Mouse (Mus musculus) embryonic fibroblast, embryonic 13.5 days (primary cell): ENCODE measurements at regions not wholly inside any gene's neighbourhood (a gene's known extent, or its start where the extent isn't known, plus 50 kb on each side); places are given as distances from the start of the nearest gene placed in this dataset.

Experiments
- CTCF ChIP-seq: IDR thresholded peaks from 2 replicates; pipeline ENCODE4 v1.5.1; 2011; ENCODE audit warnings: mild to moderate bottlenecking, control low read depth, low read length, moderate library complexity, borderline replicate concordance; ENCODE audit not compliant: insufficient read depth
- POLR2A ChIP-seq: IDR thresholded peaks from 2 replicates; pipeline ENCODE4 v1.6.1; 2011; ENCODE audit warnings: low read depth, mild to moderate bottlenecking, control low read depth, low read length, moderate library complexity

DNA sequence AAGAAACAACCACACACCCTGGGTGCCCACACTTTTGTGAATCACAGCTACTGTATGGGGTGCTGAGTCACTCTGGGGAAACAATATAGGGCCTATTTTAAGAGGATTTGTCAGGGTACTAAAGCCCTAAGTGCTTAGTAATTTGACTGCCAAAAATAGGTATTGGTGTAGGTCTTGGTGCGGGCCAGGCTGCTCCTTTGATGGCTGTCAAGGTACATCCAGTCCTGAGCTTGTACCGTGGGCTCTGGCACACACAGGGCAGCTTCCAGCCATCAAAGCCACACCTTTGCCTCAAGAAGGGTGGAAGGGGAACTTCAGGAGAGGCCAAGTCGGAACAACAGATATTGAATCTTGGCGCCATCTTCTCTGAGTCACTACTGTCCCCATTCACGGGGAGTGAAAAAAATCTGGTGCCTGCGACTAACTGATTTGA is 64.2 kb upstream of the Dlg1 start:
- no peak for TF ChIP-seq CTCF
- TF ChIP-seq POLR2A: no peak
